Mouse (Mus musculus) kidney, embryonic 14.5 days (tissue): ENCODE measurements around the gene Kcnj15. TPM values are rescaled to one million over a fixed set of nuclear protein-coding genes. Genes with fewer than 3 reads are reported as not detected.

Experiments used
- ATAC-seq: fragments of 200-750 bp; cut with Nextera tagmentation; 2 replicates; pipeline ENCODE4 v1.8.0; 2017; ENCODE audit warnings: moderate number of reproducible peaks, mild to moderate bottlenecking, moderate TSS enrichment, moderate library complexity; ENCODE audit not compliant: low FRiP score, low TSS enrichment
- H3K27ac ChIP-seq: fragments of 300-500 bp; sonication (generic); 2 replicates; pipeline ENCODE4 v1.5.1; 2014; ENCODE audit warnings: low read depth, mild to moderate bottlenecking, low read length, moderate library complexity, mixed read lengths
- H3K27me3 ChIP-seq: fragments of 300-500 bp; sonication (generic); 2 replicates; pipeline ENCODE4 v1.6.1; 2014; ENCODE audit warnings: mild to moderate bottlenecking, low read length; ENCODE audit not compliant: control insufficient read depth, insufficient read depth
- H3K36me3 ChIP-seq: fragments of 300-500 bp; sonication (generic); 2 replicates; pipeline ENCODE4 v1.6.1; 2014; ENCODE audit warnings: low read length, mixed read lengths; ENCODE audit not compliant: control insufficient read depth, insufficient read depth
- H3K4me1 ChIP-seq: fragments of 300-500 bp; sonication (generic); 2 replicates; pipeline ENCODE4 v1.6.1; 2014; ENCODE audit warnings: low read length, mixed read lengths; ENCODE audit not compliant: control insufficient read depth, insufficient read depth
- H3K4me2 ChIP-seq: fragments of 300-500 bp; sonication (generic); replicated peaks from 2 replicates; pipeline ENCODE4 v1.6.1; 2014; ENCODE audit warnings: low read depth, mild to moderate bottlenecking, low read length
- H3K4me3 ChIP-seq: fragments of 300-500 bp; sonication (generic); 2 replicates; pipeline ENCODE4 v1.5.1; 2014; ENCODE audit warnings: mild to moderate bottlenecking, low read length
- H3K9ac ChIP-seq: fragments of 300-500 bp; sonication (generic); 2 replicates; pipeline ENCODE4 v1.6.1; 2014; ENCODE audit warnings: low read depth, mild to moderate bottlenecking, low read length, moderate library complexity
- H3K9me3 ChIP-seq: fragments of 300-500 bp; sonication (generic); 2 replicates; pipeline ENCODE4 v1.6.1; 2016; ENCODE audit warnings: low read length; ENCODE audit not compliant: control insufficient read depth
- WGBS: fragments of 180-500 bp; shearing (Covaris S2); extraction: QIAGEN DNeasy Blood & Tissue Kit; methylation state at CpG from one replicate; pipeline ENCODE4 v1.1.7; 2014; 5-methylcytosine and 5-hydroxymethylcytosine counted together
- polyA plus RNA-seq: library from polyadenylated mRNA; unstranded; fragments of >200 nt; fragmentation: Nextera tagmentation; extraction: Ambion mirVana; gene quantifications from 2 replicates; pipeline ENCODE4 v1.2.1, GENCODE M21; 2014

Gene Kcnj15
- polyA plus RNA-seq, 1 experiment from 2014 or later = 1.3 TPM

DNA sequence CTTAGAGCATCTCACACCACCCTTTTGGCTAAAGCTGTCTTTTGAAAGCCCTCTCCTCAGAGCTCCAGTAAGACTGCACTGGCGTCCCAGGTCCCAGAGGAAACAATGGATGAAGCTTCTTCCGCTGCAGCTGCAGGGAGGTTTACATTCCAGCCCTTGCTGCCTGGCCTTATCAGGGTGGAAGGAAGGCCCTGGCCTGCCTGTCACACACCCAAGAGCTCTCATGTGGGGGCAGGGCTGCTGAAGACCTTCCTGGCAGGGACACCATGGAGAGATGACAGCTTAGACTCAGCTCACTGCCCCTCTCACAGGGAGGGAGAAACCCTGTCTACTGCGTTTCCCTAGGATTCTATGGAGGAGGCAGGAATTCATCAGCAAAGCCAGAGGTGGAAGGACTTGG, 89.8 kb downstream of the Kcnj15 start:
- H3K4me2 ChIP-seq = no peak overlapping the region
- H3K27ac ChIP-seq = no peak overlapping the region
- H3K4me1 ChIP-seq = no peaks in the 10 kb centered on the region
- H3K4me3 ChIP-seq = no peak overlapping the region
- ATAC-seq = 0 out of 2 replicates have a peak, but pooled peaks have one; percentile 39
- H3K9me3 ChIP-seq = no peaks in the 10 kb centered on the region
- H3K36me3 ChIP-seq = no peaks in the 10 kb centered on the region
- no peaks in the 10 kb centered on the region for H3K27me3 ChIP-seq
- WGBS = 27% methylated on average over 3 of the region's 3 CpGs
- H3K9ac ChIP-seq = no peak overlapping the region

- ATAC-seq = no peak
- Histone ChIP-seq H3K4me2 (no peak overlapping the region), H3K4me3 (no peak overlapping the region), H3K9me3 (no peaks in the 10 kb centered on the region), H3K4me1 (no peaks in the 10 kb centered on the region), H3K36me3 (no peaks in the 10 kb centered on the region), H3K9ac (no peak overlapping the region), H3K27ac (no peak overlapping the region), H3K27me3 (no peaks in the 10 kb centered on the region)
- WGBS = 83% methylated on average over 9 of the region's 9 CpGs
Measured at GRCm38 (mm10) chr16:95348555-95348954, 91.2 kb downstream of the Kcnj15 start.

DNA sequence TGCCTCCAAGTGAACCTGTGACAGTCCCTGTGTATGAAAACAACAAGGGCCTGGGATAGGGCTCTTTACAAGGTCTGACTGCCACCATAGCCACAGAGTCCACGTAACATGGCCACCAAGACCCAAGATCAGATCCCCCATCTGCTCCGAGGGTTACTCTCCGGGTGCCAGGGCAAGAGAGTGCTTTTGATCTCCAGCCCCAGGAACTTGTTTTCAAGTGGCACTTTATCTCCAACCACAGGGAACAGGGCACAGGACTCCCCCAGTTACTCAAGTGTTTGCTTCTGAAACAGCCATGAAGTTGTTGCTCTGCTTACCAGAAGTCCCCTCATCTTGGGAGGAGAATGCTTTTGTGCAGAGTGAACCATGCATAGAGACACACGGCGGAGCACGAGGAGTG, 92.0 kb downstream of the Kcnj15 start:
- ATAC-seq = no peak
- no peak overlapping the region for H3K27ac ChIP-seq
- no peaks in the 10 kb centered on the region for H3K27me3 ChIP-seq
- no peak overlapping the region for H3K9ac ChIP-seq
- no peaks in the 10 kb centered on the region for H3K4me1 ChIP-seq
- 89% methylated on average over 6 of the region's 6 CpGs for whole genome bisulfite sequencing
- H3K4me3 ChIP-seq = no peak overlapping the region
- no peaks in the 10 kb centered on the region for H3K36me3 ChIP-seq
- no peak overlapping the region for H3K4me2 ChIP-seq
- no peaks in the 10 kb centered on the region for H3K9me3 ChIP-seq

GRCm38 (mm10) chr16:95349745-95350144, 92.4 kb downstream of the Kcnj15 start:
- no peak overlapping the region for H3K27ac ChIP-seq
- H3K4me2 ChIP-seq = no peak overlapping the region
- H3K9me3 ChIP-seq = no peaks in the 10 kb centered on the region
- WGBS = 60% methylated on average over 5 of the region's 5 CpGs
- H3K27me3 ChIP-seq = no peaks in the 10 kb centered on the region
- H3K4me1 ChIP-seq = no peaks in the 10 kb centered on the region
- no peak overlapping the region for H3K9ac ChIP-seq
- no peak for ATAC-seq
- no peaks in the 10 kb centered on the region for H3K36me3 ChIP-seq
- H3K4me3 ChIP-seq = no peak overlapping the region
